Mouse (Mus musculus): Measurements from ENCODE around the gene Tcp11. TPM values are rescaled to one million over a fixed set of nuclear protein-coding genes. Genes with fewer than 3 reads are reported as not detected.

Gene Tcp11
- polyA plus RNA-seq, 1 experiment from 2014 or later: 1.9 TPM

DNA sequence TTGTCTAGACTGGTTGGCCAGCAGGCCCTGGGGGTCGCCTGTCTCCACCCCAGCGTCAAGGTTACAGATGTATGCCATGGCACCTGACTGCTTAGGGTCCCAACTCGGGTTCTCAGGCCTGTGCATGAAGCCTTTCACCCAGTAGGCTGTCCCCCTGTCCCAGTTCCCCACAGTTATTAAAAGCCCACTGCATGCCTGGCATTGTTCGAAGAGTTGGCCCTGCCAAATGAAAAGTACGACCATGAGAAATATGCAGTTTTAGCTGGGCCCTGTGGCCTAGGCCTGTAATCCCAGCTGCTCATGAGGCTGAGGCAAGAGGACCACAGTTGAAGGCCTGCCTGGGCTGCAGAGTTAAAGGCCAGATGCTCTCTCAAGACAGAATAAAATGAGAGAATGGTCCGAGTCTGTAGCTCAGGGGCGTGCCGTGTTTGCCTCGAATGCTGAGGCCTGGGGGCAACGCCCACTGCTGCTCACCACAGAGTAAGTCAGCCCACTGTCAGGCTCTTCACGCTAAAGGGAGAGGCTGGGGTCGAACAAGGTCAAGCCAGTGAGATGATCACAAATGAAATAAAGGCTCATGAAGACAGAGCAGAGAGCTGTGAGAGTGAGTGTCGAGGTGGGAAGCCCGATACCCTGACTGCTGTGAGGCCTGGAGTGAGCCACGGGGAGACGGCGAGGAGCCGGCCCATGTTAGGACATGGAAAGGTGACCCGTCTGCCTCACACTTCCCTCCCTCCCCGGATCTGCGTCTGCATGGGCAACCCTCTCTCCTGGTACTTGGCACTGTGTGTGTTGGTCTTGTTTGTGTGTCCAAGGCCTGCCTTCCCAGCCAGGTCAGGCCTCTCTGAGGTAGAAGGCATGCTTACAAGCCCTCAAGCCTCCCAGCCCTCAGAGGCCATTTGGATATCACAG is 60.4 kb downstream of the Tcp11 start:
- Histone ChIP-seq H3K27me3 (replicated peaks) (no peaks in the 10 kb centered on the region), H3K9ac (no peak overlapping the region), H3K36me3 (replicated peaks) (no peaks in the 10 kb centered on the region), H3K4me3 (no peak overlapping the region), H3K4me1 (peaks cover 38% of the 10 kb centered on the region), H3K4me2 (no peak overlapping the region), H3K27ac (no peak overlapping the region), H3K9me3 (no peaks in the 10 kb centered on the region)
- 72% methylated on average over 21 of the region's 21 CpGs for WGBS
- no peak for ATAC-seq (replicated peaks)

DNA sequence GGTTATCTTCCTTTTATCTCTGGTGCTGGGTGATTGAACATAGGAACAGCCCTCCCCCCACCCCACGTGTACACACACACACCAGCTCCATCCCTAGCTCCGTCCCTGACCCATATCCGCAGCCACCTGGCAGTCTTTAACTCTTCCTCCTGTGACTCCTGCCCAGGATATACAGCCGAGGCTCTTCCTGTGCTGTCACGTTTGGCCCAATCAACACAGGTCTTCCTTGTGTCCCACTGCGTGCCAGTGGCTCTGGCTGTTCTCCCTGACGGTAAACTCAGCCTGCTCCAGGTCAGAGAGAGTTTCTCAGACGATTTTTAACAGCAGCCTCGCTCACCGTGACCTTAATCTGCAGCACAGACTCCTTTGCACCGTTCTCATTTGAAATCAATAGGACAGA is 61.7 kb downstream of the Tcp11 start:
- Histone ChIP-seq H3K27me3 (replicated peaks) (no peaks in the 10 kb centered on the region), H3K4me2 (no peak overlapping the region), H3K4me1 (peaks cover 41% of the 10 kb centered on the region), H3K36me3 (replicated peaks) (no peaks in the 10 kb centered on the region), H3K9me3 (no peaks in the 10 kb centered on the region), H3K4me3 (no peak overlapping the region), H3K27ac (peak overlapping the region; percentile 20; the same call in 1 of the 2 replicates), H3K9ac (no peak overlapping the region)
- 0 out of 2 replicates have a peak, but pooled peaks have one; percentile 25 for ATAC-seq (replicated peaks)
- 34% methylated on average over 11 of the region's 11 CpGs for WGBS

DNA sequence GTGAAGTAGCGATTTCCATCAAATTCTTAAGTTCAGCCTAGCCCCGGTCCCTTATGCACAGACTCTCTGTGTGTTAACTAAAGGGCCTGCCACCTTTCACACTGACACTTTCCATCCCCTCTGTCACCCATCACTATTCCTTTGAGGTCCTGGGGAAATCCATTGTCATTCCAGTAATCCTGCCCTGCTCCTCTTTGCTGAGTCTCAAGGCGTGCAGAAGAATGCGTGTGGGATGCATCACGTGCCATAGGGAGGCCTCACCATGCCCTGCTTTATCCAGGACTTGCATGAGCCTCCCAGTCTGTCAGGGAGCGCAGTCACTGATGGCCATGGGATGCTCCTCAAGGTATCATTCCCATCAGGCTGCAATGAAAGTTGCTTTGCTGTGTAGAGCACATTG is 62.1 kb downstream of the Tcp11 start:
- ATAC-seq (replicated peaks): no peak

More for the DNA sequence above, 62.1 kb downstream of the Tcp11 start:
- no peaks in the 10 kb centered on the region for H3K36me3 ChIP-seq (replicated peaks)
- no peak overlapping the region for H3K4me2 ChIP-seq
- 28% methylated on average over 6 of the region's 6 CpGs for WGBS
- 0 out of 2 replicates have a peak overlapping the region, but pooled peaks have one; percentile 20 for H3K27ac ChIP-seq
- no peak overlapping the region for H3K9ac ChIP-seq
- no peaks in the 10 kb centered on the region for H3K27me3 ChIP-seq (replicated peaks)
- H3K4me3 ChIP-seq: no peak overlapping the region
- peaks cover 46% of the 10 kb centered on the region for H3K4me1 ChIP-seq
- no peaks in the 10 kb centered on the region for H3K9me3 ChIP-seq

Other genes starting within 250 kb of the Tcp11 start
- 204 and 212 TPM in 2 replicates for gene Snrpc, start 242.5 kb downstream of the Tcp11 start, polyA plus RNA-seq (2015; fragmentation: Nextera tagmentation; extraction: Ambion mirVana)
- gene Uhrf1bp1, start 224.2 kb downstream of the Tcp11 start, polyA plus RNA-seq (2015; fragmentation: Nextera tagmentation; extraction: Ambion mirVana): 7.0 and 7.1 TPM in 2 replicates
- gene Anks1, start 171.3 kb downstream of the Tcp11 start, polyA plus RNA-seq (2015; fragmentation: Nextera tagmentation; extraction: Ambion mirVana): 68.2 and 71.9 TPM in 2 replicates
- gene Taf11, start 170.8 kb downstream of the Tcp11 start, polyA plus RNA-seq (2015; fragmentation: Nextera tagmentation; extraction: Ambion mirVana): 58.1 and 63.1 TPM in 2 replicates
- gene Scube3, start 61.5 kb upstream of the Tcp11 start, polyA plus RNA-seq (2015; fragmentation: Nextera tagmentation; extraction: Ambion mirVana): 6.0 and 6.4 TPM in 2 replicates
- gene Zfp523, start 96.5 kb upstream of the Tcp11 start, polyA plus RNA-seq (2015; fragmentation: Nextera tagmentation; extraction: Ambion mirVana): 53.4 and 55.0 TPM in 2 replicates
- gene Def6, start 127.1 kb upstream of the Tcp11 start, polyA plus RNA-seq (2015; fragmentation: Nextera tagmentation; extraction: Ambion mirVana): 5.3 and 7.3 TPM in 2 replicates
- gene Ppard, start 152.1 kb upstream of the Tcp11 start, polyA plus RNA-seq (2015; fragmentation: Nextera tagmentation; extraction: Ambion mirVana): 1.8 TPM in 2 replicates
- 27.8 and 28.5 TPM in 2 replicates for gene Fance, start 232.9 kb upstream of the Tcp11 start, polyA plus RNA-seq (2015; fragmentation: Nextera tagmentation; extraction: Ambion mirVana)
- gene Rpl10a, start 247.8 kb upstream of the Tcp11 start, polyA plus RNA-seq (2015; fragmentation: Nextera tagmentation; extraction: Ambion mirVana): 307 and 313 TPM in 2 replicates

Data from midbrain, embryonic 15.5 days (tissue).